Mouse (Mus musculus) ovary, postnatal 36 days (tissue): ENCODE results near the gene Crcp.

Source experiments
- DNase-seq: peaks from one replicate; pipeline ENCODE4 v3.0.0; 2022; ENCODE audit warnings: low spot score, mixed read lengths

Gene Crcp

DNA sequence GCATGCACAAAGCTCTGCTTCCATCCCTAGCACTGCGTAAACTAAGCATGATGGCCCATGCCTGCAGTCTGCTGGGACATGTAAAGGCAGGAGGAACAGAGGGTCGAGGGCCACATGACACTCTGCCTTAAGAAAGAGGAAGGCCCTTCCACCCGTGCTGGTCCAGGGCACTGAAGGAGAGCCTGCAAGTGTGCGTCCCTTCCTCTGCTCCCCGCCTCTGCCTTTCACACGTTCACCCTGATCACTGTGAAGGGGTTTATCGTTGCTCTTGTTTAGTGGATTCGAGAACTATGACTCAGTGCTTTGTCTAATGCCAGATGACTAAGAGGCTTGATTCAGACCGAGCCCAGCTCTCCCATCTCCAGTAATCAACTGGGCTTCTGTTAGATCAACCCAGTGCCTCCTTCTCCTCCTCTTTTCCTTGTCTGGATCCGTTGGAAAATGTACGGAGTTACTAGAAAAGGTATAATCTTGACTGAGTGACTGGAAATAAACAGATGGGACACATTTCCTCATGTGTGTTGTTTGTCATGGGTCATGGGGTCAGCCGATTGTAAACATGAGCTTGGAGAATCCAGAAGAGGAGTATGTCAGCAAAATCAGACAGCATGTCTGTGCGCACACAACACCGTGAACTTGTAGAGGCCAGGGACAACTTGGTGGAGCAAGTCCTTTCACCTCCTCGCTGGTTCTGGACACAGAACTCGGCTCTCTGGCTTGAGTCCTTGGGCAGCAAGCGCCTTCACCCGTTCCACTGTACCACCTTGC lies 60.7 kb downstream of the Crcp start:
- no peak for DNase-seq

DNA sequence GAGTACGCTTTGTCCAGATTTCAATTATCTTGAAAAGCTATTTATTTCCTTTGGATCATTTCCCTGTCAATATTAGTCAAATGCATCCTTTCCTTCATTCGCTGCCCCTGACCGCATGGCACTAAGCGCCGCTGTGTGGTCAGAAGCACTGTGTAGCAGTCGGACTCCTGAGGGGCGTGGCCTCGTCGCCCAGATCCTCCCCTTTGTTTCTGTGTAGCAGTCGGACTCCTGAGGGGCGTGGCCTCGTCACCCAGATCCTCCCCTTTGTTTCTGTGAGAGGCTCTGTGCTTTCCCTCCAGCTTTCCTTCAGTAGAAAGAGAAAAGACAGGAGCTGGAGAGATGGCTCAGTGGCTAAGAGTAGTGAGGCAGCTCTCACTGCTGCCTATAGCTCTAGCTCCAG lies 67.7 kb downstream of the Crcp start:
- DNase-seq, result no peak

DNA sequence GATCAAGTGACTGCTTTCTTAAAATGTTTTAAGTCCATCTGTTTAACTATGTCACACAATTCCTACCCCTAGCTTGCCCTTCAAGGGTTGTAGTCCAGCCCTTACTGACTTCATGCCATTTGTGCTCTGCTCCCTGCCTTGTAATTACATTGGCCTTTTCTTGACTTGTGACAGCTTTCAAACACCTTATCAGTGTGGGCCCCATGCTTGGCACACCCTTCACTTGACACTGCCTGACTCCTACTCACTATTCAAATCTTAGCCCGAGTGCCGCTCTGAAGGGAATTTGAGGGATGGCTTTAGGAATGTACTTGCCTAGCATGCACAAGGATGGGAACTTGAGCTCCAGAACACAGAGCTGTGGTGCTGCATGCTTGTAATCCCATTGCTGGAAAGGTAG lies 68.7 kb downstream of the Crcp start:
- DNase-seq, result no peak

DNA sequence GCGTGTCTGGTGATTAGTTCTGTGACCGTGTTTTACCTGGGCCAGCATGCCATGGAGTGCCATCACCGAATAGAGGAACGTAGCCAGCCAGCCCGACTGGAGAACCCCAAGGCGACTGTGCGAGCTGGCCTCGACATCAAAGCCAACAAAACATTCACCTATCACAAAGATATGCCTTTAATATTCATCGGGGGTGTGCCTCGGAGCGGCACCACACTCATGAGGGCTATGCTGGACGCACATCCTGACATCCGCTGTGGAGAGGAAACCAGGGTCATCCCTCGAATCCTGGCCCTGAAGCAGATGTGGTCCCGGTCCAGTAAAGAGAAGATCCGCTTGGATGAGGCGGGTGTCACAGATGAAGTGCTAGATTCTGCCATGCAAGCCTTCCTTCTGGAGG lies 72.6 kb downstream of the Crcp start:
- no peak for DNase-seq

DNA sequence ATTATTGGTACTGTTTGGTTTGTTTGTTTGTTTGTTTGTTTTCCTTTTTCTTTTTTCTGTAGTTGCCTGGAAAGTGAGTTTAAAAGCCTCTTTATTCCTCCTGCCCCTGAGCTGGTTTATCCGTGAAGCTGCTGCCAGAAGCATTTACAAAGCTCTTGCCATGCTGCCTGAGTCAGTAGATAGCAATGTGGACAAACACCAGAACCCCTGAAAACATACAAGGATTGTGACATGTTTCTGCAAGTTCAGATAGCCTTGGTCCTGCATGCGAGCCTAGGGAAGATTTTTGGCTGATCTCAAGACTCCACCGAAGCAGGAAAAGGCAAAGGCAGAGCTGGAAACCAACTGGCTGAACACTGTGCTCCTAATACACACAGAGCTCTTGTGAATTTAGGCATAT lies 80.3 kb downstream of the Crcp start:
- DNase-seq, result no peak
